Mouse (Mus musculus) stomach, embryonic 15.5 days (tissue): Measurements from ENCODE around the gene Mgmt. TPM values are rescaled to one million over a fixed set of nuclear protein-coding genes. Genes with fewer than 3 reads are reported as not detected.

Experiments used
- ATAC-seq: fragments of 200-750 bp; cut with Nextera tagmentation; 2 replicates; pipeline ENCODE4 v1.8.0; 2017; ENCODE audit warnings: low read depth, moderate number of reproducible peaks, moderate TSS enrichment; ENCODE audit not compliant: insufficient read depth, low FRiP score
- H3K27ac ChIP-seq: fragments of 300-500 bp; sonication (generic); 2 replicates; pipeline ENCODE4 v1.5.1; 2015; ENCODE audit warnings: mild to moderate bottlenecking, inconsistent platforms
- H3K27me3 ChIP-seq: fragments of 300-500 bp; sonication (generic); replicated peaks from 2 replicates; pipeline ENCODE4 v1.6.1; 2015; ENCODE audit warnings: inconsistent platforms
- H3K36me3 ChIP-seq: fragments of 300-500 bp; sonication (generic); 2 replicates; pipeline ENCODE4 v1.6.1; 2015; ENCODE audit warnings: inconsistent platforms
- H3K4me1 ChIP-seq: fragments of 300-500 bp; sonication (generic); 2 replicates; pipeline ENCODE4 v1.6.1; 2015; ENCODE audit warnings: inconsistent platforms
- H3K4me2 ChIP-seq: fragments of 300-500 bp; sonication (generic); 2 replicates; pipeline ENCODE4 v1.6.1; 2015; ENCODE audit warnings: mild to moderate bottlenecking, inconsistent platforms
- H3K4me3 ChIP-seq: fragments of 300-500 bp; sonication (generic); replicated peaks from 2 replicates; pipeline ENCODE4 v1.5.1; 2015; ENCODE audit warnings: inconsistent platforms
- H3K9ac ChIP-seq: fragments of 300-500 bp; sonication (generic); 2 replicates; pipeline ENCODE4 v1.6.1; 2015; ENCODE audit warnings: inconsistent platforms
- H3K9me3 ChIP-seq: fragments of 300-500 bp; sonication (generic); 2 replicates; pipeline ENCODE4 v1.6.1; 2016; ENCODE audit warnings: inconsistent platforms
- WGBS: fragments of 180-500 bp; shearing (Covaris S2); methylation state at CpG from one replicate; pipeline ENCODE4 v1.1.7; 2015; 5-methylcytosine and 5-hydroxymethylcytosine counted together
- polyA plus RNA-seq: library from polyadenylated mRNA; unstranded; fragments of >200 nt; fragmentation: Nextera tagmentation; extraction: Ambion mirVana; gene quantifications from 2 replicates; pipeline ENCODE4 v1.2.1, GENCODE M21; 2015

Gene Mgmt
- polyA plus RNA-seq, 1 experiment from 2014 or later, result 6.2 TPM

DNA sequence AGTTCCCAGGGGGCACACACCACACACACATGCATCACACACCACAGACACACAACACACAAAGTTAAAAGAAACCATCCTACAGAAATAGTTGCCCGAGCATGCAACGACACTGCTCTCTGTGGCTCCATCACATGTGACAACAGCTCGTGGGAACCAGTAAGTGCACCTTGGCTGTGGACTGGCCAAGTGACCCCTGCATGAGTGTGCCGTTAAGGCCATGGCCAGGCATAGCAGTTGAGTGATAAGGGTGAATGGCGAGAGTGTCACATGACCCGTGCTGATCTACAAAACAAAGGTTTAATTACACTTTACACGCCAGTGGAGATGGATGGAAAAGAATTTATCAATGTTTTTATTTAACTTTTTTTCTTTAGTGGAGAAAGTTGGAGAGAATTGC, 245.9 kb downstream of the Mgmt start:
- H3K9ac ChIP-seq, result no peak overlapping the region
- H3K27ac ChIP-seq, result no peak overlapping the region
- H3K27me3 ChIP-seq, result no peaks in the 10 kb centered on the region
- no peak overlapping the region for H3K4me2 ChIP-seq
- WGBS, result 65% methylated on average over 7 of the region's 7 CpGs
- no peaks in the 10 kb centered on the region for H3K9me3 ChIP-seq
- ATAC-seq, result no peak
- H3K36me3 ChIP-seq, result no peaks in the 10 kb centered on the region
- no peak overlapping the region for H3K4me3 ChIP-seq
- H3K4me1 ChIP-seq, result no peaks in the 10 kb centered on the region

DNA sequence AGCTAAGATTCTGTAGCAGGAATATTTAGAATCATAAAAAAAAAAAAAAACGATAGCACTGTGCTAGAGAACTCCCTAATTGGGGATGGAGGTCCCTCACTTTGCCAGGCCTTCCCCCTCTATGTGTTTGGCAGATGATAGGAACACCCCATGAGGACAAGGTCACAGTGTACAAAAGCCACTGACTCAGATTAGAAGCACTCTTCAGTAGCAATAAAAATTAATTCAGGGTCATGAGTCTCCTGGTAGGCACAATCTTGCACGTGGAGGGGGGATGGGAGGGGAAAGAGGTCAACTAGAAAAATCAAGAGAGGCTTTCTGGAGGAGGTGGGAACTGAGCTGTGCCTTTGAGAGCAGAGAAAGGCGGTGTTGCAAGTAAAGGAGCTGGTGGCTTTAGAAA, 247.0 kb downstream of the Mgmt start:
- no peak overlapping the region for H3K4me3 ChIP-seq
- 49% methylated on average over 3 of the region's 3 CpGs for WGBS
- no peak for ATAC-seq
- H3K36me3 ChIP-seq, result no peaks in the 10 kb centered on the region
- no peaks in the 10 kb centered on the region for H3K27me3 ChIP-seq
- no peak overlapping the region for H3K27ac ChIP-seq
- no peaks in the 10 kb centered on the region for H3K4me1 ChIP-seq
- no peak overlapping the region for H3K9ac ChIP-seq
- no peaks in the 10 kb centered on the region for H3K9me3 ChIP-seq
- H3K4me2 ChIP-seq, result no peak overlapping the region

DNA sequence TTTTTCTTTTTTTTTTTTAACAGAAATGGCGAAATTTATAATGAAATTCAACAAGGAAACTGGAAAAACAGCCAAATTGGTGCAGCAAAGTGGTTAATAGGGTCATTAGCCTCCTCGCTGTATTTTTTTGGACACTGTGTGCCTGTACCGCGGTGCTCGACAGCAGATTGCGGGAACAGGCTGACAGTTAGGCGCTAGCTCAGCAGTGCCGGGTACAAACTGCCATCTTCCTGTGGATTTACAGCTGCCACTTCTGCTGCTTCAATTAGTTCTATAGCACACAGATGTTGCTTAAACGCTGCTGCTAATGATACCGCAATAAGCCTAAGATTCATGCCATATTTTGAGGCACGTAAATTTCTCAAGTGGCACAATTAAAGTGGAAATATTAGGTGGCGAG, 252.7 kb downstream of the Mgmt start:
- no peaks in the 10 kb centered on the region for H3K9me3 ChIP-seq
- H3K9ac ChIP-seq, result no peak overlapping the region
- no peak for ATAC-seq
- no peaks in the 10 kb centered on the region for H3K27me3 ChIP-seq
- 81% methylated on average over 12 of the region's 12 CpGs for WGBS
- no peaks in the 10 kb centered on the region for H3K36me3 ChIP-seq
- H3K4me3 ChIP-seq, result no peak overlapping the region
- no peak overlapping the region for H3K4me2 ChIP-seq
- no peaks in the 10 kb centered on the region for H3K4me1 ChIP-seq
- no peak overlapping the region for H3K27ac ChIP-seq

DNA sequence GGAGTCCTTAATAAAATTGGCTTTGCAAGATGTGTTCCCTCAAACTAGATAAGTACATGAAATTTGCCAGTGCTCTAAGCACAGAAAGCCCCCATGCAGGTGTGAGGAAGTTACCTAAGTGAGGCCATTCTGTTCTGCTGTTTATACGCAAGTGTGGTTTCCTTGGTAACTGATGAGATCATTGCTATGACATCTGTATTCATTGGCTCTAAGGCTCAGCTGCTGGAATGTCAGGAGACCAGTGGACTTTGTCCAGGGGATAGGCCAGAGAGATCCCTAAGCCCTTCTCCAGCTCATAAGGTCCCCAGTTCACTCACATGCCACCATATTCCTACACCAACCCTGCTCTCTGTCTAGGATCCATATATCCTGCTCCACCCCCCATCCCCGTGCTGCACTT, 257.4 kb downstream of the Mgmt start:
- Histone ChIP-seq H3K27ac (no peak overlapping the region), H3K36me3 (no peaks in the 10 kb centered on the region), H3K4me3 (no peak overlapping the region), H3K4me2 (no peak overlapping the region), H3K9ac (no peak overlapping the region), H3K9me3 (no peaks in the 10 kb centered on the region), H3K4me1 (no peaks in the 10 kb centered on the region), H3K27me3 (no peaks in the 10 kb centered on the region)
- no peak; the same call in 1 of the 2 replicates for ATAC-seq
- 79% methylated on average over 2 of the region's 2 CpGs for WGBS

DNA sequence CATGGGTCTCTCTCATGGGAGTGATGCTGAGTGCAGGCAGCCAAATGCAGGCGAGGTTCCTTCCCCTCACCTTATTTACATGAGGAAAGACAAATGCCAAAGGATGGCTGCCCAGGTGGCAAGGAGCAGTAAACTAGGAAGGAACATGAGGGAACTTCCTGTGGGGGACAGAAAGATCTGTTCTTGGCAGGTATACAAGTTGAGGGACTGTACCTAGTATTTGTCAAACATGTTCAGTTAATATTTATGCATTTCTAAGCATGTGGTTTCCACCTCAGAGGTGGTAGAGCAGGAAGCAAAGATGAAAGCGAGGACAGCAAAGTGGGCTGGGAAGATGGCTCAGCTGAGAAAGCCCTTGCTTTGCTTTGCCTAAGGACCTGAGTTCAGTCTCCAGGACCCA, 260.2 kb downstream of the Mgmt start:
- 50% methylated on average over 2 of the region's 2 CpGs for WGBS

DNA sequence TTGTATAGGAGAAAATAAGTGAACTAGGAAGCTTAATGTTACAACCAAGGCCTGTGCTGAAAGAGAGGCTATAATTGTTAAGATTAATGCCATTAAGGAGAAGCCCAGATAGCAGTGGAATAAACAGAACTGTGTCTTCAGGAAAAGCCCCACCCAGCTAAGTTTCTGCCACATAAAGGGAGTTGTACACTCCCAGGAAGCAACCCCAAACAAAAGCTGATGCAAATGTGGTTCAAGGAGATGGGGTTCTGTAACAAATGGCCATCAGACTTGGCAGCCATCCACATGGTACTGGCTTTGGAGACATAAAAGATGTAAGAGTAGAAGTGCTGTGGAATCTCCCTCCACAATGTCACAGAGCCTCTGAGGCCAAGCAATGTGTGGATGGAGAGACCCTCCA, 264.7 kb downstream of the Mgmt start:
- no peaks in the 10 kb centered on the region for H3K36me3 ChIP-seq
- no peaks in the 10 kb centered on the region for H3K4me1 ChIP-seq
- H3K27ac ChIP-seq, result no peak overlapping the region
- ATAC-seq, result no peak
- no peak overlapping the region for H3K4me3 ChIP-seq
- no peaks in the 10 kb centered on the region for H3K9me3 ChIP-seq
- no peak overlapping the region for H3K9ac ChIP-seq
- no peak overlapping the region for H3K4me2 ChIP-seq
- H3K27me3 ChIP-seq, result no peaks in the 10 kb centered on the region

More for the DNA sequence above, 260.2 kb downstream of the Mgmt start:
- H3K27me3 ChIP-seq, result no peaks in the 10 kb centered on the region
- H3K4me1 ChIP-seq, result no peaks in the 10 kb centered on the region
- H3K9ac ChIP-seq, result no peak overlapping the region
- no peaks in the 10 kb centered on the region for H3K9me3 ChIP-seq
- no peak overlapping the region for H3K4me2 ChIP-seq
- no peak for ATAC-seq
- no peak overlapping the region for H3K4me3 ChIP-seq
- H3K36me3 ChIP-seq, result no peaks in the 10 kb centered on the region
- H3K27ac ChIP-seq, result no peak overlapping the region

DNA sequence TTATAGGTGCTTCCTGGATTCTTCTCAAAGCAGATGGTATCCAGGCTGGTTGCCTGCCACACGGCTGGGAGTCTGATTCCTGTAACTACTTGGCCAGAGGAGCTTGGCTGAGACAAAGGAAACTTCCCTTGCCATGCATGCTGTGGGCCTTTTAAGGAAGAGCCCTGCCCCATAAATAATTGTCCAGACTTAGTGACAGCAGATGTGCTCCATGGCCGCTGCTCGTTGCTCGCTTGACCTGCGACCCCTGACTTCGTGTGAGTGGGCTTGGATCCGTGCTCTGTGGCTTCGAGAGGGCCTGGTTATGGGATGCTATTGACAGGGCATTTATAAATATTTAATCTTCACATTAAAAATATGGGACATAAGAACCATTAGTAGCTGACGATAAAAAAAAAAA, 277.9 kb downstream of the Mgmt start:
- H3K36me3 ChIP-seq, result no peaks in the 10 kb centered on the region
- H3K9me3 ChIP-seq, result no peaks in the 10 kb centered on the region
- no peak overlapping the region for H3K9ac ChIP-seq
- no peak for ATAC-seq
- 31% methylated on average over 9 of the region's 9 CpGs for WGBS
- H3K27ac ChIP-seq, result no peak overlapping the region
- H3K4me2 ChIP-seq, result no peak overlapping the region
- H3K27me3 ChIP-seq, result no peaks in the 10 kb centered on the region
- H3K4me1 ChIP-seq, result no peaks in the 10 kb centered on the region
- H3K4me3 ChIP-seq, result no peak overlapping the region
